ENCODE assay signal across 8 mouse cellular contexts in genomic region chr1:105908029-105908876, GRCm38 (mm10).
DNase-seq lines count a peak whose midpoint lies in the region; ATAC-seq lines count a peak whose summit lies in the region.
"Had no signal": no experiment of that assay in that cellular context is flagged by ENCODE, and none has a peak within 500 bp of the region (broad histone marks: within the 10 kb centered on the region; RNA-seq: fewer than 3 reads in every experiment).

No protein-coding gene starts in this region.

- H3K36me3 ChIP-seq in neural tube, embryonic 11.5 days (ENCODE audit: control insufficient read depth, insufficient read depth, low read length), result no peaks in the 10 kb centered on the region
- H3K36me3 ChIP-seq in liver, embryonic 16.5 days (ENCODE audit: control insufficient read depth, insufficient read depth), result no peaks in the 10 kb centered on the region

- H3K9me3 ChIP-seq in neural tube, embryonic 11.5 days (ENCODE audit: control insufficient read depth, low read length), result no peaks in the 10 kb centered on the region
- H3K9me3 ChIP-seq in liver, embryonic 16.5 days (replicated peaks; ENCODE audit: control insufficient read depth, low read length), result no peaks in the 10 kb centered on the region

- H3K4me2 ChIP-seq in neural tube, embryonic 11.5 days (ENCODE audit: low read depth), result no peak overlapping the region
- no peak overlapping the region for H3K4me2 ChIP-seq in liver, embryonic 16.5 days (ENCODE audit: low read depth, low read length)

- no peaks in the 10 kb centered on the region for H3K27me3 ChIP-seq in neural tube, embryonic 11.5 days (ENCODE audit: control insufficient read depth, insufficient read depth, low read length)
- no peaks in the 10 kb centered on the region for H3K27me3 ChIP-seq in liver, embryonic 16.5 days (ENCODE audit: control insufficient read depth, insufficient read depth, low read depth, low read length)

- no peaks in the 10 kb centered on the region for H3K4me1 ChIP-seq in neural tube, embryonic 11.5 days (ENCODE audit: control insufficient read depth, insufficient read depth, low read length)
- no peaks in the 10 kb centered on the region for H3K4me1 ChIP-seq in liver, embryonic 16.5 days (ENCODE audit: control insufficient read depth, low read depth, low read length)

- WGBS in neural tube, embryonic 11.5 days, result 22% methylated on average over 15 of the region's 15 CpGs
- 47% methylated on average over 15 of the region's 15 CpGs for WGBS in liver, embryonic 16.5 days (ENCODE audit: insufficient replicate concordance)

- no peak overlapping the region for H3K9ac ChIP-seq in neural tube, embryonic 11.5 days (ENCODE audit: low read length)
- no peak overlapping the region for H3K9ac ChIP-seq in liver, embryonic 16.5 days (ENCODE audit: low read depth, low read length)

- DNase-seq in neural tube, embryonic 11.5 days (ENCODE audit: low spot score), result no peak
- DNase-seq in neural tube, embryonic 10.5 days (ENCODE audit: extremely low spot score, low spot score), result no peak
- DNase-seq in fat pad, adult 2 months (ENCODE audit: extremely low read depth, low read depth, low spot score), result peak; percentile 77
- DNase-seq in kidney, adult 9 months, result peak; percentile 32
- no peak for DNase-seq in thymus, postnatal 10 days (ENCODE audit: low spot score in 2 of 2)
- no peak for DNase-seq in ovary, postnatal 10 days (ENCODE audit: low spot score)

- ATAC-seq in neural tube, embryonic 11.5 days (ENCODE audit: insufficient read depth, low FRiP score, low TSS enrichment), result peak; percentile 58
- ATAC-seq in liver, embryonic 16.5 days (ENCODE audit: low read depth), result peak; percentile 94

- no peak overlapping the region for H3K27ac ChIP-seq in neural tube, embryonic 11.5 days (ENCODE audit: low read depth, low read length)
- H3K27ac ChIP-seq in liver, embryonic 16.5 days (ENCODE audit: low read length), result peak overlapping the region; percentile 77
- H3K27ac ChIP-seq: left cerebral cortex, adult 2 months had no signal

- H3K4me3 ChIP-seq in neural tube, embryonic 11.5 days (ENCODE audit: low read depth, low read length), result no peak overlapping the region
- H3K4me3 ChIP-seq in liver, embryonic 16.5 days (ENCODE audit: low read depth, low read length), result no peak overlapping the region
- H3K4me3 ChIP-seq: left cerebral cortex, adult 2 months had no signal

Comparison
In these comparisons a context has a peak if more than half of its experiments do, and no peak if none do; other contexts are left out.
1. DNase-seq: peak in fat pad, adult 2 months (single experiment) and kidney, adult 9 months (single experiment); none in neural tube, embryonic 11.5 days (single experiment), neural tube, embryonic 10.5 days (single experiment), thymus, postnatal 10 days (0 of 2) and ovary, postnatal 10 days (single experiment).